Mouse (Mus musculus) urinary bladder, adult 18-20 months (tissue): Measurements from ENCODE around the gene Tmem231.

Source experiments
- DNase-seq, 2 experiments: peaks; one replicate each; pipeline ENCODE4 v3.0.0; 2022; ENCODE audit warnings: low spot score in 2 of 2, mixed read lengths in 2 of 2

Gene Tmem231

GRCm38 (mm10) chr8:111933348-111934076, at the start of gene Tmem231:
Tmem231 (minus strand) TSS chr8:111933881.
- DNase-seq = peak; percentile 81 to 82

- DNase-seq = no peak
Measured at GRCm38 (mm10) chr8:111982116-111982515, 48.4 kb upstream of the Tmem231 start.

GRCm38 (mm10) chr8:111978147-111978546, 44.5 kb upstream of the Tmem231 start:
- DNase-seq = no peak

GRCm38 (mm10) chr8:111976326-111976725, 42.6 kb upstream of the Tmem231 start:
- DNase-seq = no peak

- no peak for DNase-seq
Measured at GRCm38 (mm10) chr8:111975706-111976105, 42.0 kb upstream of the Tmem231 start.

- DNase-seq = no peak
Measured at GRCm38 (mm10) chr8:111974138-111974537, 40.5 kb upstream of the Tmem231 start.

- DNase-seq = no peak
Measured at GRCm38 (mm10) chr8:111968991-111969390, 35.3 kb upstream of the Tmem231 start.

GRCm38 (mm10) chr8:111968541-111968940, 34.9 kb upstream of the Tmem231 start:
- DNase-seq = no peak

- no peak for DNase-seq
Measured at GRCm38 (mm10) chr8:111967246-111967870, 33.7 kb upstream of the Tmem231 start.

- DNase-seq = no peak
Measured at GRCm38 (mm10) chr8:111964849-111965561, 31.3 kb upstream of the Tmem231 start.

GRCm38 (mm10) chr8:111964351-111964750, 30.7 kb upstream of the Tmem231 start:
- no peak for DNase-seq

GRCm38 (mm10) chr8:111963546-111963945, 29.9 kb upstream of the Tmem231 start:
- DNase-seq = no peak

GRCm38 (mm10) chr8:111963091-111963490, 29.4 kb upstream of the Tmem231 start:
- no peak for DNase-seq

- no peak for DNase-seq
Measured at GRCm38 (mm10) chr8:111962589-111962988, 28.9 kb upstream of the Tmem231 start.

GRCm38 (mm10) chr8:111961330-111961729, 27.6 kb upstream of the Tmem231 start:
- DNase-seq = no peak

- no peak for DNase-seq
Measured at GRCm38 (mm10) chr8:111960591-111961321, 27.1 kb upstream of the Tmem231 start.

- DNase-seq = no peak
Measured at GRCm38 (mm10) chr8:111957231-111957630, 23.6 kb upstream of the Tmem231 start.

- no peak for DNase-seq
Measured at GRCm38 (mm10) chr8:111955879-111956278, 22.2 kb upstream of the Tmem231 start.

GRCm38 (mm10) chr8:111954844-111955594, 21.3 kb upstream of the Tmem231 start:
- DNase-seq = peak in 1 of 2 experiments; percentile 15

- no peak for DNase-seq
Measured at GRCm38 (mm10) chr8:111951936-111952335, 18.3 kb upstream of the Tmem231 start.

- DNase-seq = no peak
Measured at GRCm38 (mm10) chr8:111951317-111951716, 17.6 kb upstream of the Tmem231 start.
